Mouse (Mus musculus) hindbrain, postnatal 0 days (tissue): ENCODE data around the gene Ifne. TPM values are rescaled to one million over a fixed set of nuclear protein-coding genes. Genes with fewer than 3 reads are reported as not detected.

Source experiments
- ATAC-seq: fragments of 200-750 bp; cut with Nextera tagmentation; 2 replicates; pipeline ENCODE4 v1.8.0; 2017; ENCODE audit warnings: mild to moderate bottlenecking, moderate TSS enrichment, moderate library complexity
- DNase-seq: peaks from one replicate; pipeline ENCODE4 v3.0.0-alpha.2; 2015; ENCODE audit warnings: low spot score
- H3K27ac ChIP-seq: fragments of 300-500 bp; sonication (generic); 2 replicates; pipeline ENCODE4 v1.5.1; 2014; ENCODE audit warnings: mild to moderate bottlenecking
- H3K27me3 ChIP-seq: fragments of 300-500 bp; sonication (generic); 2 replicates; pipeline ENCODE4 v1.6.1; 2014; ENCODE audit warnings: low read length, mixed read lengths; ENCODE audit not compliant: insufficient read depth
- H3K36me3 ChIP-seq: fragments of 300-500 bp; sonication (generic); 2 replicates; pipeline ENCODE4 v1.6.1; 2014; ENCODE audit warnings: low read length, mixed read lengths; ENCODE audit not compliant: insufficient read depth
- H3K4me1 ChIP-seq: fragments of 300-500 bp; sonication (generic); 2 replicates; pipeline ENCODE4 v1.6.1; 2014; ENCODE audit warnings: antibody characterized with exemption, low read length, mixed read lengths; ENCODE audit not compliant: insufficient read depth
- H3K4me2 ChIP-seq: fragments of 300-500 bp; sonication (generic); 2 replicates; pipeline ENCODE4 v1.6.1; 2014; ENCODE audit warnings: low read depth, mild to moderate bottlenecking, low read length, moderate library complexity, mixed read lengths
- H3K4me3 ChIP-seq: fragments of 300-500 bp; sonication (generic); 2 replicates; pipeline ENCODE4 v1.5.1; 2014; ENCODE audit warnings: low read length
- H3K9ac ChIP-seq: fragments of 300-500 bp; sonication (generic); replicated peaks from 2 replicates; pipeline ENCODE4 v1.6.1; 2014; ENCODE audit warnings: mild to moderate bottlenecking, low read length, moderate library complexity, mixed read lengths
- H3K9me3 ChIP-seq: fragments of 300-500 bp; sonication (generic); 2 replicates; pipeline ENCODE4 v1.6.1; 2016; ENCODE audit warnings: low read length, mixed read lengths
- CTCF ChIP-seq: IDR thresholded peaks from 2 replicates; pipeline ENCODE4 v1.5.1; 2016; ENCODE audit warnings: antibody characterized with exemption, control low read depth, low read depth
- WGBS: fragments of 180-500 bp; shearing (Covaris S2); extraction: QIAGEN DNeasy Blood & Tissue Kit; methylation state at CpG from one replicate; pipeline ENCODE4 v1.1.7; 2014; 5-methylcytosine and 5-hydroxymethylcytosine counted together
- polyA plus RNA-seq: library from polyadenylated mRNA; unstranded; fragments of >200 nt; fragmentation: Nextera tagmentation; extraction: Ambion mirVana; gene quantifications from 2 replicates; pipeline ENCODE4 v1.2.1, GENCODE M21; 2015
- total RNA-seq: library from RNA; depleted of rRNA; stranded (reverse); fragments of >200 nt; gene quantifications from 2 replicates; pipeline ENCODE4 v1.2.3, GENCODE M21; 2014; rRNA removed

The Ifne gene
- total RNA-seq (not detected in 2 replicates), polyA plus RNA-seq (not detected in 2 replicates)

DNA sequence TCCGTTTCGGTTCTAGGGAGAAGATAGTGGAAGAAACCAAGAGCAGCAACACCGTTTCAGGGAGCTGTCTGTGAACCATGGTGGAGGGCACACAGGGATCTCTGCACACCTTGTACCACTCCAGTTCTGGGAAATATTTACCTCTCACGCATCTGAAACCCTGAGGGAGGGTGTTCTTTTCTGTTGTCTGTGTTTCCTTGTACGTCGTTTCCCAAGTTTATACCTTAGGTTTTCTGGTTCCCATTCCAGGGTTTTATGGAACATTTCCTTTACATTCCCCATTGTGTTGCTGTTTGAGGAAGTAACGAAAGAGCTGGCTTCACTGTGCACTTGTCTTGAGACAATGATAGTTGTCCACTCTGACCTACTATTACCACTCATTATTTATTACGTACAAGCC is at the start of gene Ifne:
TSS of gene Ifne (minus strand) at position 101 of the 400 bp plus-strand sequence.
- Histone ChIP-seq H3K9ac (no peak within 1 kb of the TSS), H3K27me3 (no peaks in the 10 kb centered on the region), H3K4me3 (no peak within 1 kb of the TSS), H3K4me2 (no peak within 1 kb of the TSS), H3K27ac (no peak within 1 kb of the TSS), H3K9me3 (no peaks in the 10 kb centered on the region), H3K4me1 (no peaks in the 10 kb centered on the region), H3K36me3 (no peaks in the 10 kb centered on the region)
- WGBS: 88% methylated on average over 8 of the region's 8 CpGs
- TF ChIP-seq CTCF: no peak
- ATAC-seq (no peak), DNase-seq (no peak)

DNA sequence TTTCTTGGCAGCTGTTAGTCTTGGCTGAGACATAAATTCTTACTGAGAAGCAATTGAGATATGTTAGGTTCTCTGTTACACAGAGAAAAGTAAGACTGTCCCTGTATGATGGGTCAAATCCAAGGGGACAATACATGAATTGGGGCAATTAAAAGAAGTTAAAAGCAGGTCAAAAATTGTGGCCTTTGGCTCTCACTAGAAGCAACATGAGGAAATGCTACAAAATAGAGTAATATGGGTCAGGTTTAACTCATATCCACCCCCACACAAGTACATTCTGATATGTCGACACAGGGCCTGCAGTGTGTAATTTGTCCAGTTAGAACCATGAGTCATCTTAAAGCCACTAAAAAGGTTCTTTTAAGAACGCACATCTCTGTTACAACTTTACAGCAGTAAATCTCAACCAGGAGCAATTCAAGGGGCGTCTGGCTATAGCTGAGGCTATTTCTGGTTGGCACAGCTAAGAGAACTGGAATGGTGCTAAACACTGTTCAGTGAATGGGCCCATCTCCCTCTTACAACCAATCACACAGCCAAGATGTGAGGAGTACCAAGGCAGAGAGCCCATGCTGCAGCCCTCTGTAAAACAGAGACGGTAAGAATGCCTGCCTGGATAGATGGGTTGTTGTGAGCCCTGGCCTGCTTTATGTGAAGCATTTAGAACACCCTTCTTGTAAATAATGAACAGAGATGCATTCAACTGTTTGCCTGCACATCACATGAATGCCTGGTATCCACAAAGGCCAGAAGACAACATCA is 48.5 kb upstream of the Ifne start:
- no peak for DNase-seq
- no peak for TF ChIP-seq CTCF
- Histone ChIP-seq H3K9me3 (no peaks in the 10 kb centered on the region), H3K4me3 (no peak overlapping the region), H3K36me3 (no peaks in the 10 kb centered on the region), H3K27me3 (no peaks in the 10 kb centered on the region), H3K4me1 (no peaks in the 10 kb centered on the region), H3K4me2 (no peak overlapping the region), H3K27ac (no peak overlapping the region), H3K9ac (no peak overlapping the region)
- no peak for ATAC-seq
- 90% methylated on average over 4 of the region's 4 CpGs for WGBS

GRCm38 (mm10) chr4:88927850-88928249 is 47.8 kb upstream of the Ifne start:
- no peaks in the 10 kb centered on the region for H3K27me3 ChIP-seq
- no peak overlapping the region for H3K27ac ChIP-seq
- H3K4me1 ChIP-seq: no peaks in the 10 kb centered on the region
- no peaks in the 10 kb centered on the region for H3K9me3 ChIP-seq
- WGBS: 90% methylated on average over 2 of the region's 2 CpGs
- no peak overlapping the region for H3K4me3 ChIP-seq
- no peak for TF ChIP-seq CTCF
- no peaks in the 10 kb centered on the region for H3K36me3 ChIP-seq
- no peak overlapping the region for H3K4me2 ChIP-seq
- no peak for ATAC-seq
- no peak overlapping the region for H3K9ac ChIP-seq
- DNase-seq: no peak

GRCm38 (mm10) chr4:88926637-88927036 is 46.6 kb upstream of the Ifne start:
- H3K36me3 ChIP-seq: no peaks in the 10 kb centered on the region
- H3K9ac ChIP-seq: no peak overlapping the region
- ATAC-seq: no peak
- no peak overlapping the region for H3K27ac ChIP-seq
- TF ChIP-seq CTCF: no peak
- no peak overlapping the region for H3K4me2 ChIP-seq
- no peaks in the 10 kb centered on the region for H3K4me1 ChIP-seq
- 95% methylated on average over 1 of the region's 1 CpGs for WGBS
- DNase-seq: no peak
- H3K4me3 ChIP-seq: no peak overlapping the region
- no peaks in the 10 kb centered on the region for H3K9me3 ChIP-seq
- no peaks in the 10 kb centered on the region for H3K27me3 ChIP-seq

DNA sequence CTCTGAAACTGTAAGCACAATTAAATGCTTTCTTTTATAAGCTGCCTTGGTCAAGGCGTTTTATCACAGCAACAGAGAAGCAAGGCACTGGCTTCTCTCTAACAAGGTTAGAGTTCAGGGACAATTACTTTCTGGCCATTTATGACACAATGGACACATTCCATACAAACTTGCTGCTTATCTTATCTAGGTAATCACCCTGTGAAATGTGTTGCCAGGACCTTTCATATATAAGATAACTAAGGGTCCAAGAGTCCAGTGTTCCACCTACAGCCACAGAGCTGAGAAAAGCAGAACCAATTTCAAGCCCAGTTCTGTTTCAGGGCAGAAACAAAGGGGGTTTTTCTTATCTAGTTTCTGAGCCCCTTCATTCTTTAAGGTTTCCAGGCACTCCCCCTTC is 46.1 kb upstream of the Ifne start:
- no peak overlapping the region for H3K27ac ChIP-seq
- H3K4me3 ChIP-seq: no peak overlapping the region
- ATAC-seq: no peak
- H3K36me3 ChIP-seq: no peaks in the 10 kb centered on the region
- no peak for DNase-seq
- no peaks in the 10 kb centered on the region for H3K4me1 ChIP-seq
- H3K27me3 ChIP-seq: no peaks in the 10 kb centered on the region
- H3K9me3 ChIP-seq: no peaks in the 10 kb centered on the region
- 93% methylated on average over 1 of the region's 1 CpGs for WGBS
- no peak for TF ChIP-seq CTCF
- no peak overlapping the region for H3K9ac ChIP-seq
- no peak overlapping the region for H3K4me2 ChIP-seq

DNA sequence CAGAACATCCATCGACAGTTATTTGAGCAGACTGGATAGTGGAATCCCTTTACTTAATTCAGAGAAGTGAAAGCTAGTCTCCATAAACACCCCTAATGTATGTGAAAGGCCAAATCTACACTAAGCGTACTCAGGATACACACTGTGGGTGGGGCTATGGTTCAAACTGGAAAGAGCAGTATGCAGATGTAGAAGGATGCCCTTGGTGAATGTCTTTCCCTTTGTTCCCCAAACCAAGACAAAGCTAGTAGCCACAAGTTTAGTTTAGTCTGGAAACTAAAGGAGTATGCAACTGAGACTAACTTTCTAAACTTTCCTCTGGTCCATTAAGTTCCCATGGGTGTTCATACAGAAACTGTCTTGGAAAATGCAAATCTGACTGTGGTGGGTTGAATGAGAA is 45.5 kb upstream of the Ifne start:
- H3K27ac ChIP-seq: no peak overlapping the region
- no peak for DNase-seq
- H3K27me3 ChIP-seq: no peaks in the 10 kb centered on the region
- WGBS: 95% methylated on average over 2 of the region's 2 CpGs
- no peak for ATAC-seq
- TF ChIP-seq CTCF: no peak
- H3K4me2 ChIP-seq: no peak overlapping the region
- H3K4me1 ChIP-seq: no peaks in the 10 kb centered on the region
- H3K9me3 ChIP-seq: no peaks in the 10 kb centered on the region
- no peak overlapping the region for H3K9ac ChIP-seq
- H3K4me3 ChIP-seq: no peak overlapping the region
- H3K36me3 ChIP-seq: no peaks in the 10 kb centered on the region

DNA sequence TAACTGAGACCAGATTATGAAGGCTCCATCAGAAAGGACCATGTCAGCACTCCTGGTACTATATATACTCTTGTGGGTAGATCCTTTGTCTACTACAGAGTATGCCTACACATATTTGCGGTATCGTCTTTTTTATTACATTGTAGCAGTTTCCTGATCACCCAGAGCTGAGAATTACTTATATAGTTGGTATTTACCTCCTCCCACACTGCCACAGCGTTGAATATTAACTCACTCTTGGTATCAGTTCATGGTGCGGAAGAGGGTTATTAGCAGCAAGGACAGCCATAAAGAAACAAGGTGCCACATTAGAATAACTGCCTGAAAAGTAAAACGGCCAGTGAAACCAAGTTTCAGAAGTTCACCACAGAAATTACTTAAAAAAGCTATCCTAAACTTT is 41.3 kb upstream of the Ifne start:
- no peak overlapping the region for H3K27ac ChIP-seq
- H3K4me1 ChIP-seq: no peaks in the 10 kb centered on the region
- no peak overlapping the region for H3K4me2 ChIP-seq
- no peak overlapping the region for H3K4me3 ChIP-seq
- no peak for TF ChIP-seq CTCF
- no peaks in the 10 kb centered on the region for H3K27me3 ChIP-seq
- no peaks in the 10 kb centered on the region for H3K36me3 ChIP-seq
- no peak overlapping the region for H3K9ac ChIP-seq
- 93% methylated on average over 5 of the region's 5 CpGs for WGBS
- DNase-seq: no peak
- ATAC-seq: no peak
- no peaks in the 10 kb centered on the region for H3K9me3 ChIP-seq
